Mouse (Mus musculus) urinary bladder, postnatal 14 days (tissue): ENCODE results near the gene Selp.

Experiments
- DNase-seq: peaks from one replicate; pipeline ENCODE4 v3.0.0; 2021; ENCODE audit warnings: low spot score

The Selp gene

GRCm38 (mm10) chr1:164119892-164120776 is 5.1 kb downstream of the Selp start:
- DNase-seq = no peak

- no peak for DNase-seq
These were observed 5.7 kb downstream of the Selp start for GRCm38 (mm10) chr1:164120777-164121158.

- no peak for DNase-seq
These were observed 8.8 kb downstream of the Selp start for GRCm38 (mm10) chr1:164123836-164124235.

GRCm38 (mm10) chr1:164130013-164130412 is 14.9 kb downstream of the Selp start:
- no peak for DNase-seq

GRCm38 (mm10) chr1:164132609-164133008 is 17.5 kb downstream of the Selp start:
- DNase-seq = no peak

- DNase-seq = no peak
These were observed 19.0 kb downstream of the Selp start for GRCm38 (mm10) chr1:164134101-164134500.

- DNase-seq = no peak
These were observed 20.3 kb downstream of the Selp start for GRCm38 (mm10) chr1:164135360-164135759.

- DNase-seq = no peak
These were observed 20.9 kb downstream of the Selp start for GRCm38 (mm10) chr1:164135960-164136359.

- no peak for DNase-seq
These were observed 21.6 kb downstream of the Selp start for GRCm38 (mm10) chr1:164136636-164137035.

GRCm38 (mm10) chr1:164138365-164139130 is 23.5 kb downstream of the Selp start:
- peak; percentile 82 for DNase-seq

GRCm38 (mm10) chr1:164139464-164139863 is 24.4 kb downstream of the Selp start:
- no peak for DNase-seq

- no peak for DNase-seq
These were observed 34.0 kb downstream of the Selp start for GRCm38 (mm10) chr1:164149083-164149482.

GRCm38 (mm10) chr1:164151387-164152088 is 36.5 kb downstream of the Selp start, which contains the start of gene F5:
Gene F5, plus strand, starts transcription at chr1:164151838.
- peak; percentile 9 for DNase-seq

GRCm38 (mm10) chr1:164152836-164153235 is 37.8 kb downstream of the Selp start:
- no peak for DNase-seq

GRCm38 (mm10) chr1:164154983-164155382 is 39.9 kb downstream of the Selp start:
- no peak for DNase-seq

GRCm38 (mm10) chr1:164158571-164158970 is 43.5 kb downstream of the Selp start:
- no peak for DNase-seq

GRCm38 (mm10) chr1:164159781-164160180 is 44.7 kb downstream of the Selp start:
- DNase-seq = no peak

- DNase-seq = no peak
These were observed 47.7 kb downstream of the Selp start for GRCm38 (mm10) chr1:164162745-164163144.

GRCm38 (mm10) chr1:164168818-164169217 is 53.8 kb downstream of the Selp start:
- no peak for DNase-seq

- no peak for DNase-seq
These were observed 55.4 kb downstream of the Selp start for GRCm38 (mm10) chr1:164170434-164170833.

- DNase-seq = no peak
These were observed 58.1 kb downstream of the Selp start for GRCm38 (mm10) chr1:164173145-164173544.

GRCm38 (mm10) chr1:164176856-164177255 is 61.8 kb downstream of the Selp start:
- no peak for DNase-seq
